Mouse (Mus musculus) kidney, adult 8-10 months (tissue): ENCODE measurements around the gene Fads3.

Experiments used
- DNase-seq, 2 experiments: peaks; one replicate each; pipeline ENCODE4 v3.0.0; 2022

Fads3 gene

DNA sequence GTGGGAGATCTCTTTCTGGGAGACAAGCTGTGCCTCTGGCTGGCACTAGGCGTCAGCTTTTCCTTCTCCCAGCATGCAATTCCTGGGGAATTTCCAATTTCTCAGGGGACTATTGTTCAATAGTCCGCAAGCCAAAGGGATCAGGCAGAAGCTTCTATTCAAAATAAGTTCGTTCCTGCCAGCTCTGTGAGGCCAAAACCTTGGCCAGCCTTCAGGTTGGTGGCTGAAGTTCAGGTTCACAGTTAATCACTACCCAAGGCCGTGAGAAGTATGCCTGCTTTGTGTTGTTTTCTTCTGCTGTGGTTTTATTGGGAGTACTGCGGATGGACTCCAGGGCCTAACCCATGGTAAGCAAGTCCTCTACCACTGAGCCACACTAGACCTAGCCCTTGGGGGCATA lies 29.8 kb downstream of the Fads3 start:
- DNase-seq = peak; percentile 83 to 91

DNA sequence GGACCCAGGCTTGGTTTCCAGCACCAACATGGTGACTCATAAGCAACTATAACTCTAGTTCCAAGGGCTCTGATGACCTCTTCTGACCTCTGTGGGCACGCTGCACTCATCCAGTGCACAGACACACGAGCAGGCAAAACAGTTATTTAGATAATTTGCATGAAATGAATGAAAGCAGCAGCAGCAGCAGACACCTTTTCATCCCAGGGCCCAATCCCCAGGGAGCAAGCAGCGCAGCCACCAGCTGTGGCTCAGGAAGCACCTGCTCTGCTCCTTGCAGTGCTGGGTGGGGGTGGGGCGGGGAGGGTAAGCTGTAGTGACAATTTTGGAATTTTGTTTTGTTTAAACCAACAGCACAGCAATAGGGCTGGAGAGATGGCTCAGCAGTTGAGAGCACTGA lies 30.5 kb downstream of the Fads3 start:
- DNase-seq = no peak

DNA sequence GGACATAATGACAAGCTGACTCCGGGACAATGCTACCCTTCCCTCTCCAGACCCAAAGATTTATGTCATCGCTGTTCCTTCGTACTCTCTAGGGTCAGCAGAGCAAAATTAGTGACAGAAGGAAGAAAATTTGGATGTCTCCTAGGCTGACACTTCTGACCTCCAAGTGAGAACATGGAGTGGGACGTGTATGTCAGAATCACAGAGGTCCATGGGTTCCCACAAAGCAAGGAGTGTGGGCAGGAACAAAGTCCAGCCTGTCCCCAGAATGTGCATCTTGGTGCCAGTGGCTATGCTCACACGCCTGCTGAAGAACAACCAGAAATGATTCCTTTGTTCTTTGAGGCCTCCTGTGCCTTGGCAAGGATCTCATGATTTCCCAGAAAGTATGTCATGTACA lies 31.8 kb downstream of the Fads3 start:
- DNase-seq = no peak

DNA sequence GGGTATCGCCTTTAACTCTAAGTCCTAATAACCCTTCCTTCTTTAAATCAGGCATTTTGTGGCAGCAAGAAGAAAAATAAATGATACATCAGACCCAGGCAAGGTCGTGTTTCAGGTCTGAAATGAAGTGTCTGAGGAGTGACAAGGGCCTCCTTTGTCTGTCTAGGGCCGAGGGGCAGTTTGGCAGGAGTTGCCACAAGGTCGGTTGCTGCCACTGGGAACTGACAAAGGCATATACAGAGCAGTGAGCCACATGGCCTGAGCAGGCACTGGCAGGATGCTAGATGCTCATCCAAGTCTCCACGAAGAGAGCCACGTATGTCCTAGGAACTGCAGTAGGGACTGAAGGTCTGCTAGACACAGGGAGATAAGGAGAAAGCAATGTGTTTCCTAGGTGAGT lies 37.0 kb downstream of the Fads3 start:
- DNase-seq = no peak

DNA sequence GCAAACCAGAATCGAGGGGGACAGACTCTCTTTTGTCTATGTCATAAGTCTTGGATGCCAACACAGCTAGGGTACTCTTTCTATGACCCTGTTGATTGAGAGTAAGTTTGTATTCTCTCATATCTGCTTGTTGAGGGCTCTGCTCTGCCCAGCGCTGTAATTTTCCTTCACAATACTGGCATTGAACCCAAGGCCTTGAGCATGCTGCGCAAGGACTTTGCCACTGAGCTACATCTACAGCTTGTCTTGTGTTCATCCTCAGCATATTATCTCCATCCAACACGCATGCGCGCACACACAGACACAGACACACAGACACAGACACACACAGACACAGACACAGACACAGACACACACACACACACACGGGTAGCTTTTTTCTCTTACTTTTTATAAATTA lies 39.0 kb downstream of the Fads3 start:
- no peak for DNase-seq

DNA sequence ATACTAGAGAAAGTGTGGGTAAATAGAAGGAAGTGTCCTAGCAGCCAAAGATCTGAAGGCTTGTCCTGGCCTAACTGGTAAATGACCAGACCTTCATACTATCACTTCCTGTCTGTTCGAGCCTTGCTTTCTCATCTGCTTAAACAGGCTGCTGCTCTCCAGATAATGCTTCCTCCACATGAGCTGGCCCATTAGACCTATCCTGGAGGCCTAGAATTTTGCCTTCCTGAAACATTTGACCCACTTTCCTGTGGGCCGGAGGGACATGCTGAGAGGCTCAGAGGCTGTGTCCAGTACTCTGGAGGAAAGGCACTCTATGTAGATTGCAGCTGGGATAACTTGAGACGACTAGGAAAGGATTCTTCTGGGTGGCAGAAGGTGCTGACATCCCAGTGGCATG lies 40.7 kb downstream of the Fads3 start:
- DNase-seq = no peak

DNA sequence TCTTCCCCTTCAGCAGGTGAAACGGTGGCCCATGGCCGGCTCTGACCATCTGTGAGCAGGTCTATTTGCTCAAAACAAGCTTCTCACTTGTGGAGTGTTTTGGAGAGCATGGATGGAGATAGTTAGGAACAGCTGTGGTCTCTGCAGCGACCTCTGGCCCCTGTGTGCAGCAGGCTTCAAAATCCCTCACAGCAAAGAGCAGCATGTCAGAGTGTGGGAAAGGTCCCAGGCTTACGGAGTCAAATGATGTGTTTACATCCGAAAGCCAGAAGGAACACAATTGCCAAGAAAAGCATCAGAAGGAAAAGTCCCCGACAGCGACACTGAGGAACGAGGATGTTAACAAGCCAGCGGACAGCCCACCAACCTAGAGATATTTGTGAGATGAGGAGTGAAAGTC lies 44.1 kb downstream of the Fads3 start:
- DNase-seq = no peak

DNA sequence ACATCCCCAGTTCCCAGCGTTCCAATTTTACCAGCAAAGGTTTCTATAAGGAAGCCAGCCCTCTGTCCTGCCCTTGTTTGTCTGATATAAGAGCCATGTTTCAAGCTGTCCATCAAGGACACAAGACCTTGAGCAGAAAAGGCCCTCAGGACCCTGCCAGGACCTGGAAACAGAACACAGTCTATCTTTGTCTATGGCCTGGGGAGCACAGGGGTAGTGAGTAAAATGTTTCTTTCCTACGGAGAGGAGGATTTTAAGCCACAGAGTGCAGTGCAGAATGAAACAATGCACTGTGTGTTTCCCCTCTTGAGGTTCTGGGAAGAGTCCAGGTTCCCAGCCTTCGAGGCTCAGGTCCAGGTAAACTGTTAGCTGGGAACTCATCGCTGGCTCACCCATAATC lies 45.6 kb downstream of the Fads3 start:
- no peak for DNase-seq

DNA sequence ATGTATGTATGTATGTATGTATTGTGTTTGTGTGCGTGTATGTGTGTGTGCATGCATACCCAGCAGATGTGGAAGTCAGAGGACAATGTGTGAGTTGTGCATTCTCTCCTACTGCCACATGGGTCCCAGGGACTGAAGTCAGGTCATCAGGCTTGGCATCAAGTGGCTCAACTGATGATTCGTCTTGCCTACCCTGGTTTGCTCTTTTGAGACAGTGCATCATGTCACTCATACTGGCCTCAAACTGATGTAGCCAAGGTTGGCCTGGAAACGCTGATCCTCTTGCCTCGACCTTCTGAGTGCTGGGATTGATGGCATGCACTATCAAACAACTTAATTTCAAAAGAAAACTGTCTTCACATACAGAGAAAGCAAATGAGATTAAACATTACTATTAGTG lies 52.5 kb downstream of the Fads3 start:
- no peak for DNase-seq

DNA sequence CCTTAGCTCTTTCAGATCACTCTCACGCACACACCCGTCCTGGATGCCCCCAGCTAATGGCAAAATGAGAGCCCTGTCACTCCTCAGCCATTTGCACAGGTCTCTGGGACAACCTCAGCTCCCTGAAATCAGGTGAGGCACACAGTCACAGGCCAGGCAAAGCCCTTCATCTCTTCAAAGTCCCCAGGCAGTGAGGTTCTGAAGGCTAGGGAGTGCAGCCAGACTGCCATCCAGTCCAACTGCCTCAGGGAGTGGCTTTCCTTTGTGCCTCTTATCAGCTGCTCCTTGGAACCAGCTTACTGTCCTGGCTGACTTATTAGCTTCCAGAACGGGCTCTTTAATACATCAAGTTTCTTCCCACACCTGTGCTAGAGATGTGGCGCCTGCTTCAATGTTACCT lies 53.3 kb downstream of the Fads3 start:
- no peak for DNase-seq

DNA sequence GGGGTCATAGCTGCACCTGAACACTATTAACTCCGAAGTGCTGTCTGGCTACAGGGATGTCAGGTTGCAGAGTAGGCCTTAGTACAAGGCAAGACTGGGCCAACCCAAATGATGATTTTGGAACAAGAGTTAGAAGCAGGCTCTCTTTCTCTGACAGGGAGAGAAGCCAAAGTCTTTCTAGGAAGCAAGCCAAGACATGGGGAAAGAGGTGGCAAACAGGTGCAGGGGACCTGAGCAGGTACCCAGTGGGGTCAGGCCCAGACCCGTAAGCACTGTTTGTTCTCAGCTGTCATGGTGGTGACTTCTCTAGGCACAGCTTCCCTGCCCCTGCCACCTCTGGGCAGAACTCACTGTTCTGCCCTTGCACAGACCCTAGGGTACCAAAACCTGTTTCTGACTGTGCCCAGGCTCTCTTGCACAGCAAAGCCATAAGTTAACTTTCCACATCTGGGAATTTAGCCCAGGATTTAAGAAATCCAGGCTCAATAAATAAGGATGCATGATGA lies 55.1 kb downstream of the Fads3 start:
- no peak for DNase-seq

DNA sequence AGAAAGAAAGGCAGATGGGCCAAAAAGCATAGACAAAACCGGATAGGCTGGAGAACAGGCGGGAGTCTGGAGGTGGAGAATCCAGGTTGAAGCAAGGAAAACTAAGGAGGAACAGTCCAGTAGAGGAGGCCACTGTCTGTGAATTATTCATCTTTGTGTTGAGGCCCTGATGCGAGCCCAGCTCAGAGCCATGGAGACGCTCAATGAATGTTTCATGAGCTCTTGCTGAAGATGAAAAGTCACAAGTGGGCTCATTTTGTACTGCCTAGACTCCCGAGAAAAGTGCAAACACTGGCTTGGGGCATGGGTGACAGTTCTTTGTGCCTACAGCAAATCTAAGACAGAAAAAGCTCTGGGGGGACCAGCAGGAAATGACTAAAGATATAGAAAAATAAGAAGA lies 56.5 kb downstream of the Fads3 start:
- DNase-seq = no peak

DNA sequence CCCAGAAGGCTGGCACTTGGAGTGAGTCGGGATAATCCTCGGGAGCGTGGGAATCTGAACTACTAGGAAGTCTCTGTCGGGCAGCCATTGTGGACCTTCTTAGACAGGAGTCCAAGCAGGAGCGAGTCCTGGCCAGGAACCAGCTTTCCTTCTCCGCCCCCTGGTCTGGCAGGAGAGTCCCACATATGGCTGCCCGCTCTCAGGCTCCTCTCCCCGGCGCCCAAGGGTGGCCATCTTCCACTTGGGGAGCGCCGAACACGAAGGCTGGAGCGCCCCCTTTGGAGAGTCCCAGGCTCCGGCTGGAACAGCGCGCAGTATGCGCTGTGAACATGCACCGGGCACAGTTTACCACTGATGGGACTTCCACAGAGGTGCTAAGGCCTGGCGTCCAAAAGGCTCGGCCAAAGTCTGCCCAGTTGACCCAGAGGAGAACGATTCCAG lies 59.3 kb downstream of the Fads3 start:
- peak; percentile 87 to 88 for DNase-seq

DNA sequence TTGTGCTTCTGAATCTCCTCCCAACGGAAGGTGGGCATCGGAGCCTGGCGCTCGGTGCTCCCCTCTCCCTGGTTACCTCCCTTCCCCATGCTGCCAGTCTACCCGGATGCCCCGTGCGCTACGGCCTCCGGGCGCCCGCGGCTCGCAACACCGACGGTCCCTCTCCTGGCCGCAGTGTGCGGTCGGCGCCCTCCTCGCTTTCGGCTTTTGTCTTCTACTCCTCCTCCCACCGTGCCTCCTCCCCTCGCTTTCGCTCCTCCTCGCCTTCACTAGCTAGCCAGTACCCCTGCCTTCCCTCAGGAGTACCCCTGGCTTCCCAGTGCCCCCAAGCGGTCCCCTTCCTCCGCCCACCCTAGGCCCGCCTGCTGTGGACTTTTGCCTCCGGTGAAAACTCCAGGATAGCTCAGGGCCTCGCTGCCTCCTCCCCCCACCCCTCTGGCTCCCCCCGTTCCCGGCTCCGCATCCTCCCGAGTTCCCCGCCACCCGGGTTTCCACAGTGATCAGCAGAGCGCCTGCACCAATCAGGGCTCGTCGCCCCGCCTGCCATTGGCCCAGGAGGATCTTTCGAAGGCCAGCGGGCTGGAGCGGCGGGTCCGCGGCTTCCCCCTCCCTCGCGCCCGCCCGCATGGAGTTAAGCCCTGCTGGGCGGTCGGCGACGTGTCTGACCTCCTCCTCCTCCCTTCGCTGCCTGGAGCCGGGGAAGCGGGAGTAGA lies 60.1 kb downstream of the Fads3 start, which contains the start of gene Fads2:
TSS of gene Fads2 (minus strand) at position 406 of the 713 bp plus-strand sequence.
- peak; percentile 87 to 90 for DNase-seq

DNA sequence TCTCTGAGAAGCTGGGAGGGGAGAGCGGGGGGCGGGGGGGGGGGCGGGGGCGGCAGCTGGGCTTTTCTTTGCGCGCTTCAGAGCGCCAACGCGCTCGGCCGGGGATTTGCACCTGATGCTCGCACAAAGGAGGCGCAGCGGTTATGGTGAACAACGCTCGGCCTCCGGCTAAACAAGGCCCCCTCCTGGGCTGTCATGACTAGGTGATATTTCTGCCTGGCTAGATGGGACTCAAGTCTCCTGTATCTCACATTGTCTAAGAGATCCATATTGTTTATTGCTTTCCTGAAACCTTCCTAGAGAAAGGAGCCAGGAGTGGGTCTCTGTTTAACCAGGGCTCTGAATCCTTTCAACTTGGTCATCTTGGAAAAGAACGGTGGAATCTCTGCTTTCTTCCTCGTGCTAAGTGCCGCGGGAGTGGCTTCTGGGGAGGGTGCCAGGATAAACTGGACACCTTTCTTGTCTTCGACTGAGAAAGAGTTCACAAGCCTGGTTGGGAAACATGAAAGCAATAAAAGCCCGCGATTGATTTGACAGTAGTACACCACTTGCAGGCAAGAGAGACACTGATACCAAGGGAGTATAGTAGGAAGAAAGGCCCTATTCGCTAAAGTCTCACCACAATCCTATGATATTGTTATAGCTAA lies 60.8 kb downstream of the Fads3 start:
- no peak for DNase-seq

DNA sequence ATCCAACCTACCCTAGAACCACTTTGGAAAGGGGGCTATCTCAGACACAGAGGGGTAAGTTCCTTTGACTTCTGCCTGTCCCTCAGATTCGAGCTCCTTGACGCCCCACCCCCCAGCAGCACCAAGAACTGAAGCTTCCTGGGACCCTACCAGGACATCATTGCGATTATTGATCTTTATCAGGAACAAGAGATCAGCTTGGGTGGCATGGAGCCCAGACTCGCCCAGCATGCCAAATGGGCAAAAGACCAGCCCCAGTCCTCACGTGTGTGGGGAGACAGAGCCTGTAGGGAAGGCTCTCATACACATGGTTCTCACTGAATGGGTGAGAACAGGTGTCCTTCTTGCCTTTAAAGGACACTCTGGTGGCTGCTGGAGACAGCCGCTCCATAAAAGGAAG lies 62.9 kb downstream of the Fads3 start:
- DNase-seq = no peak

DNA sequence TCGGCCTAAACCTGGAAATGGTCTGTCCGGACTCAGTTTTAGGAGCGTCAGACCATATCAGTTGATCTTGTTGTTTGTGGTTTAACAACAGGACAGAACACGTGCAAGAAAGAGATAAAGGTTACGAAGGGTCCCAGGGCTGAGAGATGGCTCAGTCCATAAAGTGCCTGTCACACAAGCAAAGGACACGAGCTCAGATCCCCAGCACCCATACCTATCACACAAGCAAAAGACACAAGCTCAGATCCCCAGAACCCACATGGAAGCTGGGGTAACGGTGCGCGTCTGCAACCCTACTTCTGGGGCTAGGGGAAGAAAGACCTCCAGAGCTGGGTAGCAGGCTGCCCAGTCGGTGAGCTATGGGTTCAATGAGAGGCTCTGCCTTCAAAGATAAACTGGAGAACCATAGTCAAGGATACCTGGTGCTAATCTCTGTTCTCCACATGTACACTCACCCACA lies 63.7 kb downstream of the Fads3 start:
- DNase-seq = no peak

DNA sequence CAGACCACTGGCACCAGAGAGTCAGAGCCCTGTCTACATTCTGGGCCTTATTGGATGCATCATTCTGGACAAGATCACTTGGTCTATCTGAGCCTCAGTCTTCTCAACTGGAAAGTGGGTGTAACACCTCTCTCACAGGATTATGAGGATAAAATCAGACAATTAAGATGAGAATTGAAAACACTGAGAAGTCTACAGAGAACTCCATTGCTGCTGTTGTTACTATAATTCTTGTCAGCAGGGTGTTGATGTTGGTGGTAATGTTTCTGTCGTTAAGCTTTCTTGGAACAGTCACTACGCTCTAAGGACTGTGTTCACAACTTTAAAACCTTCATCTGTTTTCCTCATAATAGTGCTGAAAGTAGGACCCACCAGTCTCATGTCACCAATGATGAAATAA lies 65.3 kb downstream of the Fads3 start:
- DNase-seq = no peak

DNA sequence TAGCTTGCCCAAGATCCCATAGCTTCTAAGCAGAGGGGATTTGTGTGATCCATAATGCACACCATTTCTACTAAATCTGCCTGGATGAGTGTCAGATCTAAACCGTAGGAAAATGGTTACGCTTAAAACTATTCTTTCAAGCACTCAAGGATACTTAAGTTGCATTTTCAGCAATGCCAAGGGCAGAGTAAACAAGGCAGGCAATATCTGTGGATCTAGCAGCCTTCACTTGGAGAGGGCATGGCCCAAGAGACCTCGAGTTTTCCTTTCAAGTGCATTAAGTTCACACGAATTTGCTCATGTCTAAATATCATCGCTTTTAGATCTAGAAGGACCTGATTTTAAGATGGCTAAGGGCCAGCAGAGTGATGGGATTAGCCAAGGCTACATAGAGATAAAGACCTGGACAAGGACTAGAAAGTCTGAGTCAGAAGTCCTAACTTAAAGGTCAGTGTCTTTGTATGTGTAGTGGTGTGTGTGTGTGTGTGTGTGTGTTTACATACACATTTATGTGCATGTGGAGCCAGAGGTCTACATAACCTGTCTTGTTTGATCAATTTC lies 65.8 kb downstream of the Fads3 start:
- no peak for DNase-seq

DNA sequence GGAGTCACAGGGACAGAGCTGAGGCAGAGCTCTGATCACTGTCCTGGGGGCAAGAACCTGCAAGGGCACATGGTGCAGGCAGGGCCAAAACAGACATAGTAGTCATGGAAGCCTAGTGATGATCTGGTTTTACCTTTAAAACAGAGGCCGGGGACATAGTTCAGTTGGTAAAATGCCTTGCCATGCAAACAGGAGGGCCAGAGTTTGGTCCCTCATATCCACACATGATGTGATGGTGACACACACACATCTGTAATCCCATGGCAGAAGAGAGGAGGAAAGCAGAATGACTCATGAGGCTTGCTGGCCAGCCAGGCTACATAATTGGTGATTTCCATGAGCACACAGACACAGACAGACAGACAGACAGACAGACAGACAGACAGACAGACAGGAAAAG lies 66.8 kb downstream of the Fads3 start:
- DNase-seq = no peak

DNA sequence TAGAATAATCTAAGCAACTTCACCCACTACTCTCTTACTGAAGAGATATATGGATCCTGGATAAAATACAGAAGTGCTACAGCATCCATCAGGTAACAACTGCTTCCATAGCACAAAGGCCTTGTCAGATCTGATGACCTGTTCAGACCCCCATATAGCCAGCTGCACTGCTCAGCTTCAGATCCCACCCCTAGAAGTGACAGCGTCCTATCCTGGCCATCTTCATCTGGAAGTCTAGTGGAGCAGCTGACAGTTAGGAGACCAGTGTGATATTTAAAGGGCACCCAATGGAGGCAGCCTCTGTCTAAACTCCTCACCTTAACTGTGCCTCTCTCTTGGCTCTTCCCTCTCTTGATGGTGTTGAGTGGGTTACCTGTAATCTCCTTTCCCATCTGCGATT lies 67.3 kb downstream of the Fads3 start:
- no peak for DNase-seq
